Mouse (Mus musculus) limb, embryonic 13.5 days (tissue): Measurements from ENCODE around the gene Fchsd2. TPM values are rescaled to one million over a fixed set of nuclear protein-coding genes. Genes with fewer than 3 reads are reported as not detected.

Source experiments
- ATAC-seq: fragments of 200-750 bp; cut with Nextera tagmentation; 2 replicates; pipeline ENCODE4 v1.8.0; 2017; ENCODE audit warnings: low read depth, moderate number of reproducible peaks, moderate TSS enrichment; ENCODE audit not compliant: low FRiP score
- H3K27ac ChIP-seq: fragments of 300-500 bp; sonication (generic); 2 replicates; pipeline ENCODE4 v1.5.1; 2015; ENCODE audit warnings: inconsistent platforms, mild to moderate bottlenecking, moderate library complexity
- H3K27me3 ChIP-seq: fragments of 300-500 bp; sonication (generic); 2 replicates; pipeline ENCODE4 v1.6.1; 2015; ENCODE audit warnings: mild to moderate bottlenecking, inconsistent platforms
- H3K36me3 ChIP-seq: fragments of 300-500 bp; sonication (generic); 2 replicates; pipeline ENCODE4 v1.6.1; 2015; ENCODE audit warnings: inconsistent platforms, mild to moderate bottlenecking, moderate library complexity
- H3K4me1 ChIP-seq: fragments of 300-500 bp; sonication (generic); 2 replicates; pipeline ENCODE4 v1.6.1; 2015; ENCODE audit warnings: inconsistent platforms
- H3K4me2 ChIP-seq: fragments of 300-500 bp; sonication (generic); replicated peaks from 2 replicates; pipeline ENCODE4 v1.6.1; 2015; ENCODE audit warnings: inconsistent platforms, mild to moderate bottlenecking, moderate library complexity
- H3K4me3 ChIP-seq: fragments of 300-500 bp; sonication (generic); 2 replicates; pipeline ENCODE4 v1.5.1; 2015; ENCODE audit warnings: moderate library complexity, mild to moderate bottlenecking, inconsistent platforms
- H3K9ac ChIP-seq: fragments of 300-500 bp; sonication (generic); 2 replicates; pipeline ENCODE4 v1.6.1; 2015; ENCODE audit warnings: mild to moderate bottlenecking, inconsistent platforms
- H3K9me3 ChIP-seq: fragments of 300-500 bp; sonication (generic); 2 replicates; pipeline ENCODE4 v1.6.1; 2016; ENCODE audit warnings: inconsistent platforms
- whole genome bisulfite sequencing: fragments of 180-500 bp; shearing (Covaris S2); methylation state at CpG from one replicate; pipeline ENCODE4 v1.1.7; 2015; 5-methylcytosine and 5-hydroxymethylcytosine counted together
- polyA plus RNA-seq: library from polyadenylated mRNA; unstranded; fragments of >200 nt; fragmentation: Nextera tagmentation; extraction: Ambion mirVana; gene quantifications from 2 replicates; pipeline ENCODE4 v1.2.1, GENCODE M21; 2015

Gene Fchsd2
- 26.0 and 27.1 TPM in 2 replicates for polyA plus RNA-seq

DNA sequence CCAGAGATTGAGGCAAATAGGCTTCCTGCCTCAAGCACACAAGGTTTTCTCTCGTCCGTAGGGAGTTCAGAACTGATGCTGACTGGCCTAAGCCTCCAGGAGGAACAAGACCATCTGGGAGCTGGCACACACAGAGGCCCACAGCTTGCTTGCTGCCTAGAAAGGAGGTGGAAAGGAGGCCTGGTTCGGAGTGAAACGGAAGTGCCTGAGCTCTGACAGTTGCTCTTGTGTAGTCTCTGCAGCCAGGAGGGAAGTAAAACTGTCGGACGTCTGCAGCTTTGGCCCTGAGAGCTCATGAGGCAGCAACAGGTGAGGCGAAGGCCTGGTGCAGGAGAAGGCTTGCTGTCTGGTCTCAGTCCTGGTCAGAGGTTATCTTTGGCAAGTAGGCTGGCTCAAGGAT, at the start of gene Fchsd2:
Gene Fchsd2, plus strand, starts transcription at position 246 of the 400 bp plus-strand sequence.
- H3K4me2 ChIP-seq: no peak within 1 kb of the TSS
- ATAC-seq: no peak
- H3K27ac ChIP-seq: no peak within 1 kb of the TSS
- no peaks in the 10 kb centered on the region for H3K9me3 ChIP-seq
- H3K9ac ChIP-seq: no peak within 1 kb of the TSS
- H3K4me1 ChIP-seq: 0 out of 2 replicates have a peak, but pooled peaks cover 3% of the 10 kb centered on the region
- no peaks in the 10 kb centered on the region for H3K36me3 ChIP-seq
- 59% methylated on average over 7 of the region's 7 CpGs for WGBS
- H3K27me3 ChIP-seq: no peaks in the 10 kb centered on the region
- no peak within 1 kb of the TSS for H3K4me3 ChIP-seq

DNA sequence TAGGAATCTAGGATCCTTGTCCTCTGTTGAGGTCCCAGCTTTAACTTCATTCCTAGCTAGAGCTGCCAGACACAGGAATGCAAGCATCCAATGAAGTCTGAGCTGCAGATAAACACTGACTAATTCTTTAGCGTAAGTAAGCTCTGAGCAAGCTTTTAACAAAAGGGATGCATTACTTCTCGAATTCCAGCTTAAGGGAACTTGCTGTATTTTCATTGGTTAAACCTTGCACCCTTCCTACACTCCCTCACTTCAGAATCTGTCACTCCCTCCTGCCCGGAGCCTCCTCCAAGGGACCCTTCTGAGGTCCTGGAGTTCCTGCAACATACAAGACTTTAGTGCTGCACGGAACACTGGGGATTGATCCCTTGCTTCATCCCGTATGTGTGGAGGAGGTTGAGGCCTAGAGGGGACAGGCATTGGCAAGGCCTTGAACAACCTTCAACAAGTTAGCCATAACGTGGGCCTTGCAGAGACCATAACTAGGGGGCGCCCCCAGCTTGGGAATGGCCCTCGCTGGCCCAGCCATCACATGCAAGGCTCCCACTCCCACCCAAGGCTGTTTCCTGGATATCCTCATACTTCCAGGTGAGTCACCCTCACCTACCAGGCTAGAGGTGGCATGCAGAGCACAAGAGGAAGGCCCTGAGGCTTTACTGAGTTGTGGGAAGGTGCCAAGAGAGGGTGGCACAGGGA, 48.7 kb upstream of the Fchsd2 start:
- H3K4me2 ChIP-seq: no peak overlapping the region
- no peak for ATAC-seq
- no peak overlapping the region for H3K9ac ChIP-seq
- 61% methylated on average over 8 of the region's 8 CpGs for WGBS
- H3K27me3 ChIP-seq: no peaks in the 10 kb centered on the region
- H3K4me3 ChIP-seq: no peak overlapping the region
- no peaks in the 10 kb centered on the region for H3K9me3 ChIP-seq
- H3K4me1 ChIP-seq: no peaks in the 10 kb centered on the region
- H3K27ac ChIP-seq: no peak overlapping the region
- H3K36me3 ChIP-seq: no peaks in the 10 kb centered on the region

DNA sequence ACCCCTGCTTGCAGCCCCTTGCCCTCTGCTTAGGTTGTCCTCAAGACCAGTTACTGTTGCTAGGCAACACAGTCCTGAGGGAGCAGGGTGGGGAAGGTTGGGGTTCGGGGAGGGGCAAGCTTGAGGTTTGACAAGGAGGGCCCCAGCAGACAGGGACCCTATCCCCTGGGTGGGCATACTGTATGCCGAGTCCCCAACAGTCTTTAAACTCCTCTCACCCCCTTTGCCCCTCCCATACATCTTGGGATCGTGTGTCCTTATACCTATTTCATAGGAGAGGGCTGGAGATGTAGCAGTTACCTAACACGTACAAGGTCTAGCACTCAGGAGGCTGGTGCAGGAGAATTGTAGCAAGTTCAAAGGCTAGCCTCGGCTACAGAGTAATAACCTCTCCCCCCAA, 44.4 kb upstream of the Fchsd2 start:
- no peak overlapping the region for H3K4me3 ChIP-seq
- WGBS: 65% methylated on average over 5 of the region's 5 CpGs

DNA sequence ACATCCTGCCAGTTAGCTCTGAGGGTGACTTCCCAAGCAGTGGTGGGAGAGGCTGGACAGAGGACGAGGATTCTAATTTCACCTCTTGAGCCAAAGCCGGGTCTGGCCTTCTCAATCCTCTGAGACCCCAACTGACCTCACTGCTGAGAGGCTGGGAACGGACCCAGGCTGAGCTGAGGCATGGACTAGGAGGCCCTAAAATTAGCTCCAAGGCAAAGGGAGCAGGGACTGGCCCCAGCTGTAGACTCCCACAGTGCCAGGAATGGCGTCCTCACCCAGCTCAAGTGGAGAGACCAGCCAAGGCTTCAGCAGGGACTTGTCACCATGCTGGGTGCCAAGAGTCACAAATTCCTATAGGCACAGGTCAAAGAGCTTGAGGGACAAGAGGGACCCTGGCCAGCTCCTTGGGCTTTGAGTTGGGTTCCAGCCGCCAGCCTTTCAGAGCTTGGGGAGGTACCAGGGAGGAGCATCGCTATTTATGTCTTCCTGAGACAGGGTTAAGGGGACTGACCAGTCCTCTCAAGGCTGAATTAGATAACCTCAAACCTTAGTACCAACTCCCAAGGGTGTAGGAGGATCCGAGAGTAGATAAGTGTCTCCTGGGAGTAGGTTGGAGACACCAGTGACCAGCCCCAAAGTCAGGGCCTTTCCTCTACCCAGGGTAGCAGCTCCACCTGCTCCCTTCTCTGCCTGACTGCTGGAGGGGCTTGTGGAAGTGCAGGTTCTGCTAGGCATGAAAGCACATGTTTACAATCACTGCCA, 43.2 kb upstream of the Fchsd2 start:
- Histone ChIP-seq H3K36me3 (no peaks in the 10 kb centered on the region), H3K27ac (no peak overlapping the region), H3K4me3 (no peak overlapping the region), H3K4me2 (no peak overlapping the region), H3K4me1 (0 out of 2 replicates have a peak, but pooled peaks cover 6% of the 10 kb centered on the region), H3K27me3 (no peaks in the 10 kb centered on the region), H3K9ac (no peak overlapping the region), H3K9me3 (no peaks in the 10 kb centered on the region)
- no peak for ATAC-seq
- 80% methylated on average over 7 of the region's 7 CpGs for WGBS

More for the DNA sequence above, 44.4 kb upstream of the Fchsd2 start:
- no peak overlapping the region for H3K27ac ChIP-seq
- no peaks in the 10 kb centered on the region for H3K36me3 ChIP-seq
- H3K4me2 ChIP-seq: no peak overlapping the region
- no peak overlapping the region for H3K9ac ChIP-seq
- 0 out of 2 replicates have a peak, but pooled peaks cover 6% of the 10 kb centered on the region for H3K4me1 ChIP-seq
- no peaks in the 10 kb centered on the region for H3K27me3 ChIP-seq
- H3K9me3 ChIP-seq: no peaks in the 10 kb centered on the region
- ATAC-seq: no peak

DNA sequence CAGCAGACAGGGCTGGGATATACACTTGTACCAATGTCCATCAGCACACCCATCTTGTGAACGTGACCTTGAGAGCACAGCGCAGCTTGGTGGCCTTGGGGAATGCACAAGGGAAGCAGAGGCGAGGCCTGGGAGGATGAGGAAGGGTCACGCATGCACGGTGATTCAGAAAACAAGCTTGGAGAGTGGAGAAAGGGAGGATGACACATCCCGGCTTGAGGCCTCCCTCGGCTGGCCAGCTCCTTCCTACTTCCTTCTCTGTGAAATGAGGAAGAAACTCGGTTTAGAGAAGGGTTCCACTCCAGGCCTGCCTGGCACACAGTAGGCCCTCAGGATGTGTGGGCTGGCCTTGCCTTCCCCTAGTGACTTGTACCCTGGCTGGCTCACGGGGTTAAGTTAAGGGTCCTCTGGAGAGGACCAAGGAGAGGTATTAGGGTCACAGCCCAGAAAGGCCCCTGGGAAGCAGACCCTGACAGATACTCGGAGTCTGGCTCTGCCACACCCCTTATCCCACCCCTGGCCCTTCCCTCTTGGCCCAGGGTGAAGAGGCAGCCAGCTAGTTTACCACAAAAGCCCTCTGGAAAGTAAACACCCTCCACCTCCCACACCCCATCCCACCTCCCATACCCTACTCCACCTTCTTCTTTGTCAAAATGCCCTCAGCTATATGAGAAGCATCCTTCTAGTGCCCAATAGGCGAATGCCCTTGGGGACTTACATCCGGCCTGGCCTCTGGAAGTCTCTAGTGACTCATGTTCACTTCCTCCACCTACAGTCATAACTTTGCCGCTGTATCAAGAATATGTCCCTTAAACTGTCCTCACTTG, 41.7 kb upstream of the Fchsd2 start:
- ATAC-seq: no peak
- Histone ChIP-seq H3K27ac (no peak overlapping the region), H3K9me3 (no peaks in the 10 kb centered on the region), H3K4me3 (no peak overlapping the region), H3K36me3 (no peaks in the 10 kb centered on the region), H3K4me2 (no peak overlapping the region), H3K27me3 (no peaks in the 10 kb centered on the region), H3K9ac (no peak overlapping the region), H3K4me1 (0 out of 2 replicates have a peak, but pooled peaks cover 6% of the 10 kb centered on the region)
- WGBS: 71% methylated on average over 13 of the region's 13 CpGs

DNA sequence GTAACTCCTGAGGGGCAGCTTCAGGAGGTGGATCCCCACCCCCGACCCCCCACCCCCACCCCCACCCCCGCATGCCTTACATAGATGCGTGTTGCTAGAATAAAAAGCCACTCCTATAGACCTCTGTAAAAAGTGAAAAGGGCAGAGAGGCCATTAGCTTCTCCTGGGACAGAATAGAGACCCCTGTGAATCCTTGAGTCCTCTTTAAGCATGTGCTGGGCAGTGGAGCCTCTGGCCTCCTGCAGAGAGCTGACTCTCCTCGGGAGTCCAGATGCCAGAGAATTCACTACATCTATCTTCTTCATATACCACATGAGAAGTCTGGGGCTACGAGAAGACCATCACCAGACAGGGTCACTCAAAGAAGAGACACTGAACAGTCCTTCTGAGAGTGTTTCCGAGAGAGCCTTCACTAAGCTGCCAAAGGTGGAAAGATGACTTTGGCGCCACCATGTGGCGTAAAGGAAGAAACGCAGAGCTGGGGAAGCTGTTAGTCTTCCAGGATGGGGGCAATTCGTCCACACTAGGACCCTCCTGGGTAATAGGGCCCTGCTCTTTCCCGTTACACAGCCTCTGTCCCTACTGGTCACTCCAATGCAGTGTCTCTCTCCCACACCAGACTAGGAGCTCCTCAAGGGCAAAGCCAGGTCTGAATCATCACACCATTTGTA, 41.0 kb upstream of the Fchsd2 start:
- peak; percentile 32; the same call in 1 of the 2 replicates for ATAC-seq
- 21% methylated on average over 11 of the region's 11 CpGs for WGBS
- Histone ChIP-seq H3K4me3 (no peak overlapping the region), H3K9ac (no peak overlapping the region), H3K4me2 (no peak overlapping the region), H3K36me3 (no peaks in the 10 kb centered on the region), H3K4me1 (0 out of 2 replicates have a peak, but pooled peaks cover 6% of the 10 kb centered on the region), H3K27ac (no peak overlapping the region), H3K27me3 (no peaks in the 10 kb centered on the region), H3K9me3 (no peaks in the 10 kb centered on the region)

DNA sequence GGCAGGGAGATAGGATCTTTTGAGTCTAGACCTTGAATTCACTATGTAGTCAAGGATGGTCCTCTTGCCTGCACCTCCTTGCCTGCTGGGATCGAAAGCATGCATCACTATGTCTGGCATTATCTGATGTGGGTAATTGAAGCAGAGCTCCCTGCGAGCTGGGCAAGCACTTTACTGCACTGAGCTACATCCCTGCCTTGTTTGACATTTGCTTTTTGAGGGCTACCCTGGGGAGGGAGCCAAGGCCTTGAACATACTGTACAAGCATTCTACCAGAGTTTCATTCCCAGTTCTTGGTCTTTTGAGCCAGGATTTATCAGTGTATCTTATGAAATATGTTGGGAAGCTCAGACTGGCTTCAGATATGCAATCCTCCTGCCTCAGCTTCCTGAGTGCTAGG, 39.5 kb upstream of the Fchsd2 start:
- H3K4me2 ChIP-seq: no peak overlapping the region
- no peaks in the 10 kb centered on the region for H3K36me3 ChIP-seq
- ATAC-seq: no peak
- no peaks in the 10 kb centered on the region for H3K9me3 ChIP-seq
- 57% methylated on average over 2 of the region's 2 CpGs for WGBS
- H3K27ac ChIP-seq: no peak overlapping the region
- H3K9ac ChIP-seq: no peak overlapping the region
- no peaks in the 10 kb centered on the region for H3K27me3 ChIP-seq
- peaks cover 6% of the 10 kb centered on the region; the same call in 1 of the 2 replicates for H3K4me1 ChIP-seq
- no peak overlapping the region for H3K4me3 ChIP-seq

DNA sequence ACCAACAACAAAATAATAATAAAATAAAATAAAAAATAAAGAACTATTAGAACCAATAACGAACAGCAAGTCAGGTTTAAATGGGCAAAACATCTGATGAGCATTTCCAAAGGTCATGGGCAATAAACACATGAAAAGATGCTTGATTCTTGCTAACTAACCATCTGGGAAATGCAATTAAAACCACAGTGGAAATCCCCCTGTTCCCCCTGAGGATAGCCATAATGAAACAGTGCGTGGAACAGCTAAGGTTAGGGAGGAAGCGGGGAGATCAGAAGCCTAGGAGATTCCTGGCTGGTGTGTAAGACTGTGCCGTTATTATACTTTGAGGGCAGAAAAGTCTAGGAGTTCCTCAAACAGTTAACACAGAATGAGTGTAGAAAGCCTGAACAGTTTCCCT, 35.4 kb upstream of the Fchsd2 start:
- no peaks in the 10 kb centered on the region for H3K9me3 ChIP-seq
- H3K4me3 ChIP-seq: no peak overlapping the region
- H3K4me2 ChIP-seq: no peak overlapping the region
- no peaks in the 10 kb centered on the region for H3K27me3 ChIP-seq
- H3K27ac ChIP-seq: no peak overlapping the region
- H3K36me3 ChIP-seq: no peaks in the 10 kb centered on the region
- peaks cover 8% of the 10 kb centered on the region; the same call in 1 of the 2 replicates for H3K4me1 ChIP-seq
- no peak for ATAC-seq
- H3K9ac ChIP-seq: no peak overlapping the region
- 22% methylated on average over 4 of the region's 4 CpGs for WGBS

DNA sequence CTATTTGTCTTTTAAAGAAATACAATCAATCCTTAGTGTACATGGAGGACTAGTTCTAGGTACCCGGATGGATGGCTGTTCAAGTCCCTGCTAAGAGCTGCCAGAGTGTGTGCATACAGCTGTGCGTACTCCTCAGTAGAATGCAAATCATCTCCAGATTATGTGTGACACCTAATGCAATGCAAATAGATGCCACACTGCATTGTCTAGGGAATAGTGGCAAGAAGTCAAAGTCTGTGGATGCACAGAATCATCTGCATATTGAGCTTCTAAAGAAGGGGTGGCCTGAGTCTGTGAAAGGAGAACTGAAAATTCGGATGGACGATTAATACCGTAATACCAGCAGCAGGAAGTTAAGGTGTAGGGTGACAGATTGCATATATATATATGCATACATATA, 33.5 kb upstream of the Fchsd2 start:
- WGBS: 87% methylated on average over 5 of the region's 5 CpGs
- Histone ChIP-seq H3K27ac (no peak overlapping the region), H3K4me1 (peaks cover 8% of the 10 kb centered on the region; the same call in 1 of the 2 replicates), H3K9ac (no peak overlapping the region), H3K9me3 (no peaks in the 10 kb centered on the region), H3K36me3 (no peaks in the 10 kb centered on the region), H3K4me3 (no peak overlapping the region), H3K4me2 (no peak overlapping the region), H3K27me3 (no peaks in the 10 kb centered on the region)
- ATAC-seq: no peak

DNA sequence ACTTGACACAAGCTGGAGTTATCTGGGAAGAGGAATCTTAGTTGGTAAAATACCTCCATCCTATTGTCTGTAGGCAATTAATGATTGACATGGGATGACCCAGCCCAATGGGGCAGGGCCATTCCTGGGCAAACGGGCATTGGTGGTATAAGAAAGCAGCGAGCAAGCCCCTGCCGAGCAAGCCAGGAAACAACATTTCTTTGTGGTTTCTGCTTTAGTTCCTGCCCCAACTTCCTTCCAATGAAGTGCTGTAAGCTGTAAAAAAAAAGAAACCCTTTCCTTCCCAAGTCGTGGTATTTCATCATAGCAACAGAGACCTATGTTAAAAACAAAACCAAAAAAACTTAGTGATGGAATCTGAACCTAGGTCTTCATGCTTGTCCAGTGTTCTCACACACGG, 32.2 kb upstream of the Fchsd2 start:
- no peaks in the 10 kb centered on the region for H3K36me3 ChIP-seq
- H3K9me3 ChIP-seq: no peaks in the 10 kb centered on the region
- peaks cover 8% of the 10 kb centered on the region; the same call in 1 of the 2 replicates for H3K4me1 ChIP-seq
- no peak overlapping the region for H3K4me2 ChIP-seq
- no peak overlapping the region for H3K9ac ChIP-seq
- 67% methylated on average over 5 of the region's 5 CpGs for WGBS
- H3K27me3 ChIP-seq: no peaks in the 10 kb centered on the region
- H3K4me3 ChIP-seq: no peak overlapping the region
- H3K27ac ChIP-seq: no peak overlapping the region
- no peak for ATAC-seq

DNA sequence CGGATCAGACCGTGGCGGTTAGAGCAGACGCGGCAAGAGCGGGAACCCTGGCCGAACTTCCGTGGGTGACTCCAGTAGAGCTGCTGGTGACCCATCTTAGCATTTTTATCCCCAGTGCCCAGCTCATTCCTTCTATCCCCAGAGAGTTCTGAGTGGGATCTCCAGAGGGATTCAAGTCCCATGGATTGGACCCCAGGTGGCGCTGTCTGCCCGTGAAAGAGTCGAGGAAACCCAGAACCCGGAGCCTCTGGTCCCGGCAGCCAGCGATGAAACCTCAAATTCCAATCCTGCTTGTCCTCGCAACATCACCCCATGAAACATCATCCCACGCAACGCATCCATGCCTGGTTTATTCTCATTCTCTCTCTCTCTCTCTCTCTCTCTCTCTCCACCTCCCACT, 31.3 kb upstream of the Fchsd2 start:
- H3K4me3 ChIP-seq: no peak overlapping the region
- no peaks in the 10 kb centered on the region for H3K9me3 ChIP-seq
- no peaks in the 10 kb centered on the region for H3K36me3 ChIP-seq
- peak overlapping the region; percentile 42 for H3K4me2 ChIP-seq
- no peak for ATAC-seq
- H3K27ac ChIP-seq: no peak overlapping the region
- no peak overlapping the region for H3K9ac ChIP-seq
- 9% methylated on average over 17 of the region's 17 CpGs for WGBS
- H3K27me3 ChIP-seq: no peaks in the 10 kb centered on the region
- peaks cover 8% of the 10 kb centered on the region; the same call in 1 of the 2 replicates for H3K4me1 ChIP-seq
